Mouse (Mus musculus) cortical plate, adult 2 months (tissue): ENCODE measurements at regions not wholly inside any gene's neighbourhood (a gene's known extent, or its start where the extent isn't known, plus 50 kb on each side); places are given as distances from the start of the nearest gene placed in this dataset.

Source experiments
- CTCF ChIP-seq: fragments of 200-500 bp; IDR thresholded peaks from 2 replicates; pipeline ENCODE4 v1.5.1; 2011; ENCODE audit warnings: mild to moderate bottlenecking, control low read depth, low read length; ENCODE audit not compliant: insufficient read depth; ENCODE audit errors: extremely low read depth
- POLR2A ChIP-seq: fragments of 200-500 bp; IDR thresholded peaks from 2 replicates; pipeline ENCODE4 v1.6.1; 2011; ENCODE audit warnings: mild to moderate bottlenecking, low read length, control low read depth; ENCODE audit not compliant: insufficient read depth; ENCODE audit errors: extremely low read depth

DNA sequence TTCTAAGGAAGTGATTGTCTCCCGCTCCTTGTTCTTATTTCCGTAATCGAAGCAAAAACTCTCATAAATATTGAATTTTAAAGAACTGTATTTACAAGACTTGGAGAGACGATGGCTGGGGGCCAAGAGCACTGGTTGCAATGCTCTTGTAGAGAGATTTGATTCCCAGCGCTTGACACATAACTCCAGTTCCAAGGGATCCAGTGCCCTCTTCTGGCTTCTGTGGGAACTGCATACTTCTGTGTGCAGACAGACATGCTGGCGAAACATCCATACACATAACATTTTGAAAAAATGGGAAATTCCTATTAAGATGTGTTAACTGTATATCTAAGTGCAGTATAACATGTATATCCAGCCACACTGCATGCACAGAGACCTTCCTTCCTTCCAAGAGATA lies 266.3 kb downstream of the Pax3 start:
- TF ChIP-seq CTCF (no peak), POLR2A (no peak)
